Mouse (Mus musculus): ENCODE results near the gene Mif.
"Not testable (repeated sequence)": the region's sequence is repeated elsewhere in the genome, so short reads cannot be mapped to it uniquely, and the experiment has no call there.

Mif gene

DNA sequence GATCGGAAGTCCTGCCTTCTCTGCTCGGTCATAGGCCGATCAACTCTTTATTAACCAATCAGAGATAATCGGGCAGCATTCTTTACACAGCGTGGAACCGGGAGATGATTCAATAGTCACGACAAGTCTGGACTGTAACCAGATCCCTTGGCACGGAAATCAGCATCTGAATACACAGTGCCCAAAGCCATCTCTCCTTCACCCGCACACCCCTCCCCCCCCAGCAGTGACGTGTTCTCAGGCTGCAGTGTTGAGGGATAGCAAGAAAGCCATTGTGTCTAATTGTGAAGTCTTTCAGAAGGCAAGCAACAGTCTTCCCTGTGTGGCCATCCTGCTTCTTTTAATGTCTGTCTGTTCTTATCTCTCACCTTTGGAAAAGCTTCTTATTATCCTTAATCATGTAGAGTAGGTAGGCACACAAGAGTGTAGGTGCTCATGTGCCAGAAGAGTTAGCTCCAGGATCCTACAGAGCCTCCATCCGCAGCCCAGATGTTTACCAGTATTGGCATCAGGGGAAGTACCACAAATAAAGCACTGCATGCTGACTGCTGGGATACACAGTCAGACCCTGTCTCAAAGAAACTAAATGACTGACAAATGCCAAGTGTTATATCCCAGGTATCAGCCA lies 13.0 kb upstream of the Mif start:
- DNase-seq (ENCODE audit: low spot score), result peak; percentile 63

DNA sequence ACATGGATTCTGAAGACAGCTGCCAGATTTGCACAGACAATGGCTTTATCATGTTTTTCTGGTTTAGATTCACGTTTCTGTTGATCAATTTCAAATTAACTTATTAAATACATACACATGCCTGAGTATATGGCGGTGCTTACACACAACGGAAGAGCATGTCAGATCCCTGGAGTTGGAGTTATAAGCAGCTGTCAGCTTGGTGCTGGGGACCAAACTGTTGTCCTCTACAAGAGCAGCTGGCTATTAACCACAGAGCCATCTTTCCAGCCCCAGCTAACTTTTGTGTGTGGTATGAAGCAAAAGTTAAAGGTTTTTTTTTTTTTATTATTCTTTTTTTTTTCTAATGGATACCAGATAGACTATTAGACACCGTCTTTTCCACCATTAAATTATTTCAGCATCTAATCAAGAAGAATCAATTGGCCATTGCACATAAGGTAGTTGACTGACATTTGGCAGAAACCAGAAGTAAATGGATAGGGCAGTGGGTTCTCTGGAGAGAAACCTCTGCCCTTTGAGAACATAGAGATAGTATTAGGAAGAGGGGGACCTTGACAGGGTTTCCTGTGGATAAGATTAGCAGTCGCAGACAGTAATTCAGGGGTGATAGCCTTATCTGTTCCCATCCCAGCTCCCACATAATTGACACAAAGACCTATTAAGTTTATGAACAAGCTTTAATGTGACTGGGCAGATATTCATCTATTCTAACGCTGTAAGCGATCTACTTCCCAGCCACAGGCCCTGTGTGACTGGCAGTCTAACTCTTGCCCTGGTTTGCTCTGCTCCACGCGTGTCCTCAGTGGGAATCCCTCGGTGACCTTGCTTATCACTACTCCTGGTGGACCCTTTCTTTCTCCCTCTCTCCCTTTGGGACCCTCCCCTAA lies 12.2 kb upstream of the Mif start:
- no peak for DNase-seq (ENCODE audit: low spot score)

DNA sequence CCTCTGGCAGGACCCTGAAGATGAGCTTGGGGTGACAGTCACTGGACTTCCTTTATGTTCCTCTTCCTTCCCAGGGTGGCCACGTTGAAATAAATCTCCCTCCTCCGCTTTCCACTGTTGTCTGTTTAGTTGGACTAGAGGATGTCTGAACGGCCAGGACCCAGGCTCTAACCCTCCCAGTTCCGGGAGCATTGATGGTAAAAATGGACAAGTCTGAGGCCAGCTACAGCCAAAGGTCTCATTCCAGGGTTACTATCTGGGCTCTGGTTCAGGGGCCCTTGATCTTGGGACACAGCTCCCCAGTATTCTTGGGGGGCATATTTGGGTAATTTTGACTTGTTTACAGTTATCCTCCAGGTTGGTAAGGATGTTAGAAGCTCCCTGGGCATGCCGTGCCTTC lies 1.5 kb upstream of the Mif start:
- no peak for DNase-seq (ENCODE audit: low spot score)

DNA sequence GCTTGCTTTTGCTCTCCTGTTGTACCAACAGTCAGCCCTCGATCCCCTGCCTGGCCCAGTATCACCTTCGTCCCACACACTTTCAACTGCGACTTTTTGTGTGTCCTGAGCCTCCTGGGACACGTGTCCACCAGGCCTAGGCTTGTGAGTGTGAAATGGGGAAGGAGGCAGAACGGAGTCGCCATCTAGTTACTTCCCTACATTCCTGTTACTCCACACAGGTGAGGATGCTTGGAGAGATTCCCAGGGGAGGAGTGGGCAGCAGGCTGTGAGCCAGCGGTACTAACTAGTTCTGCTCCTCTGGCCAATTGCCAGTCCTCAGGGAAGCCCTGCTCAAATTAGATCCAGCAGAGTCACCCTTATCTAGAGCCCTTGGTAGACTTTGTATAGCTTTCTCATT lies 706 bp upstream of the Mif start:
- no peak for DNase-seq (ENCODE audit: low spot score)

DNA sequence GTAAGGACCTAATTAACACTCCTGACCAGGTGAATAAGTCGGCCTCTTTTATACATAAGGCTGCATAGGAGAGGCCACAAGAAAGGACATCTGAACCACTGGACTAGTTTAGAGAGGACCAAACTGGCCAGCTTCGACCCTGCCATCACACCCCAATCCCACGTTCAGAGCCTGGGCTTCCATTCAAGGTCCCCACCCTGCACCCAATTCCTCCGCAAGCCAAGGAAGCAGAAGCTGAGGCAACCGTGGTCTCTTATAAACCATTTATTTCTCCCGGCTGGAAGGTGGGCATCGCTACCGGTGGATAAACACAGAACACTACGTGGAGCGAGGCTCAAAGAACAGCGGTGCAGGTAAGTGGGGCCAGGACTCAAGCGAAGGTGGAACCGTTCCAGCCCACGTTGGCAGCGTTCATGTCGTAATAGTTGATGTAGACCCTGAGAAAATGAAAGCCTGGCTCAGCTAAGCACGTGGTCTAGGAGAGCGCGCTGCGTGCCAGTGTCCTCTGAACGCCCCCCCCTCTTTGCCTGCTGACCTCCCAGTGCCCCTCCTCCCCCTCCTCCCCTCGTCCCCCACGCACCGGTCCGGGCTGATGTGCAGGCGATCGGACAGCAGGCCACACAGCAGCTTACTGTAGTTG lies 813 bp downstream of the Mif start:
- DNase-seq (ENCODE audit: low spot score), result no peak

DNA sequence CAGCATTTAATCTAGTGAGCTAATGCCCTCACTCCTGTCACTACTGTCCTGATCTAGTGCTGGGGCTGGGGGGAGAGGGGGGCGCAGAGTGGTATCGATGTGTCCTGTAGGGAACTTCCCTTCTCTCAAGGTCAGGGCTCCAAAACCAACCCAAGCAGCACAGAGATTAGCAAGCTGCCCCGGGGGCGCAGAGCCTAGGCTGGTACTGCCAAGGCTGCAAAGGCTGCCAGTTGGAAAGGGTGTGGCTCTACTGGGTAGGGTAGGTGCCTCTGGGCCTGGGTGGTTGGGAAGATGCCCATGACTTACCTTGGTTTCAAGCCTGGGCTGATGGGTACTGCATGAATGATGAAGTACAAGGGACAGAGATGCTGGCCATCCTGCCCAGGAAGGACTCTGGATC lies 2.4 kb downstream of the Mif start:
- no peak for DNase-seq (ENCODE audit: low spot score)

DNA sequence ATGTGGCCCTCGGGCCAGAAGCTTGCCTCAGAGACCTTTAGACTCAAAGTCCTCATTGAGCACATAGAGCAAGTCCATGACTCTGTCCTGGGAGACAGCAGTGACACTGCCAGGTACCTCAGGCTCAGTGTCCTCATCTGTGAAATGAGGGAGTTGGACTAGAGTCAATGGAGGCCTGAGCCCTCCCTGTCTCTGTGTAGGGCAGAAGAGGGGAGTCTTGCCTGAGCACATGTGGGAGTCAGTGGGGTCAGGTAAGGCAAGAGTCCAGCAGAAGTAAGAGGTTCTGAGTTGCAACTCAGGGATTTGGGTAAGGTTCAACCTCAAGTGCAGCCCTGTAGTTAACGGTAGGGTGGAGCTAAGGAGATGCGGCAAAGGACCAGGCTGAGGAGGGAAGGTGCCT lies 3.1 kb downstream of the Mif start:
- DNase-seq (ENCODE audit: low spot score), result no peak

DNA sequence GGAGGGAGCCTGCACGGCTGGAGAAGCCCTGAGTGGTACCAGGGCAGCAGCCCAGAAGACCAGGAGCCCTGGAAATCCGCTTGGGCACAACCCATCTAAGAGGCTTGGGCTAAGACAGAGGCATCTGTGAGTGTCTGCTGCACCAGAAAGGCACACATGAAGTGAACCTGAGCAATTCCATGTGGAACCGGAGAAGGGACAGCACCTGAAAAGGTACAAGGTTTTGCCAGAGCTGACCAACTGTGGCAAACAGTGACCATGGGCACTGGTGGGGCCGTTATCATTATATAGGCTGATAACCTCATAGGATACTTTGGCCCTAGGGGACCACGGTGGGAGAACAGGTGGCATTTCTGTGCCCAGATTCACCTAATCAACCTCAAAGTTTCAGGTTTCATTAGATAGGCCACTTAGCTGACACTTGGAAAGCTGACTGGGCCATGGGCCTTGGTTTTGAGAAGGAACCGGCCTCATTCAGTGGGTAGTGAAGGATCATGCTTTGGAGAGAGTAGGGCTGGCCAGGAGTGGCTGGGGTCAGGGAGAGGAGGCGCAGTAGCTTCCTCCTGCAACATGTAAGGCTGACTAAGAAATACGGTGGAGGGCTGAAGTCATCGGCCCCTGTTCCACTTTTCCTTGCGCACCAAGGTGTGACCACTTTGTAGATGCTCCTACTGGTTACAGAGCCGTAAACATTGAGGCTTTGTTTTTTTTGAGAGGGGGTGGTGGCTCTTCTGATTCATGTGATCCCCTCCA lies 3.7 kb downstream of the Mif start:
- no peak for DNase-seq (ENCODE audit: low spot score)

DNA sequence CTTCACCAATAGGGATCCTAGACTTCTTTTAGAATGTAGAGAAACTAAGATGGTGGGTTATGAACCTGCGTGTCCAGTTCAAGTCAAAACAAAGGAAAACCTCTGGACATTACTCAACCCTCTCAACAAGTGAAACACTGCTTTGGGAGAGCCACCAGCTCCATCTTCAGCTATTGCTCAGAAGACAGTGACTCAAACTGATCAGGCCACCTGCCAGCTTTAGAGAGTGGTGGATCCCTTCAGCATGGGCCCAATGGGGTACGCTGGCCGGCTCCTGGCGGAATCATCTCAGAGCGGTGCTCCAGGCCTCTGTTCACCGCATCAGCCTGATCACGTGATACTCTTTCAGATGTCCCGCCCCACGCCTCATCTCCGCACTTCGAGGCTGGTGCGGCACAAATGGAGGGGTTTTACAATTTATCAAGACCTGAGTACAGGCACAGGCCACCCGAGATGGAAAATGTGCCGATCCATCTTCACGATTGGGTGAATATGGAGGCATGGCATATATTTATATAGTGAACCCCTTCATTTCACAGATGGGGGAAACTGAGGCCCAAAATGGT lies 4.5 kb downstream of the Mif start:
- DNase-seq (ENCODE audit: low spot score), result no peak

DNA sequence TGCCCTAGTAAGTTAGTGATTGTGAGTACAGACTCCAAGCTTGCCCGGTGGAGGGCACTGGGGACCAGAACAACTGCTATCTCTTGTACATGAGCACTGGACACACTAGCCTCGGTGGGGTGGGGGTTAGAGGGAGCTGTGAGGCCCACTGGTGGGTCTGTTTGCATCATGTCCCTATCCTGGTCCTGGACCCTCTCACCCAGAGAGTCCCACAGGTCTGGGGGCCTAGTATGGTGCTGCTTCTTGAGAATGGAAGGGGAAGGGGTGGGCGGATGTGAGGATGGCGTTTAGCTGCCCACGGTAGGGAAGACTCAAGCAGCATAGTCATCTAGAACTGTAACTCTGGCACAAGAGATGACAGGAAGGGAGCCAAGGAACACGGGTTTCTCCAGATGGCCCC lies 5.2 kb downstream of the Mif start:
- DNase-seq (ENCODE audit: low spot score), result no peak

DNA sequence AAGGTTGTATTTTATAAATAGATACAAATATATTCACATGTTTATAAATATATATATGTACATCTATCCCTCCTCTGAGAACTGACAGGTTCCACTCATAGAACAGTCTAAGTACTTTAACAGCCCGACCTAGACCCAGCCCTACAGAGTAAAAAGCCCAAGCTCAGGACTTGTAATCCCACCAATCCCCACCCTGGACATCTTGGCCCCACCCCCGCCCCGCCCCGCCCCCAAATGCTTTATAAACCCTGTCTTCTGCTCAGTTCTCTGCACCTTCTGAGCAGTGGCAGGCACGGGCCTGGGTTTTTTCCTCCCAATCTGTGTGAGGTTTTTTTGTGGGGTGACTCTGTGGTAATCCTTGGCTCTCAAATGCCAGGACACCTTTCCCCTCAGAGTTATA lies 5.9 kb downstream of the Mif start:
- DNase-seq (ENCODE audit: low spot score), result no peak

DNA sequence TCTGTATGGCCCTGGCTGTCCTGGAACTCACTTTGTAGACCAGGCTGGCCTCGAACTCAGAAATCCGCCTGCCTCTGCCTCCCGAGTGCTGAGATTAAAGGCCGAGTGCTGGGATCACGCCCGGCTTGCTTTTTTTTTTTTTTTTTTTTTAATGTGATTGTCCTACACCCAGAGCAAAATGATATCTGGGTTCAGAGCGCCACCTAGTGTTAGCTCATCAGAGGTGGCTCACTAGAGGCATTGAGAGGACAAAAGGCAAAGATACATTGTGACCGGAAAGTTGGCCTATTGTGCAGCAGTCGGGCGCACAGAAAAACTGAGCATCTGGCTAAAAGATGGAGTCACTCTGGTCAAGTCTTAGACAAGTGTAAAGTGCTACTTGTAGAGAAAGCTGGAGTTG lies 6.6 kb downstream of the Mif start:
- DNase-seq (ENCODE audit: low spot score), result peak; percentile 77

DNA sequence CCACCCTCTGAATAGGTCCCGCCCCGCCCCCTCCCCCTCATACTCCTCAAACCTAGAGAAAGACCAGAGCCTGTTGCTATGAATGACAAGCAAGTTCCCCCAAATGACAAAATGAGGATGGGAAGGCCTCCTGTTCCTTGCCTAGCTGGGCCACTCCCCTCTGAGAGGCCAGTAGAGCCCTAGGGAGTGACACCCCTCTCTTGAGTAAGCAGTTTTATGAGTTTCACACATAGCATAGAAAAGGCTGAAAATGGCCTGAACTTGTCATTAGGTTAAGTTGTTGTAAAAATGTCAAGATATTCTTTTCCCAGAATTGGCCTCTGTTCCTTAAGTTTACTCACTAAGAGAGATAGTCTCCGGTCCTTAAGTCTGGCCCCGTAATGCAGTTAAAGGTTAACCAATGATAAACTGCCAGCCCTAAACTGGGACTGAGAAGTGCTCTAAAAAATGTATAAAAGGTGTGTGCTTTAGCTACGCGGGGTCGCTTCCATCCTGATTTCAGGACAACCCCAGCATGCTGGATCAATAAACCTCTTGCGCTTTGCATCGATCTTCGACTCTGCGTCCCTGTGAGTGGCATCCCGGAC lies 7.4 kb downstream of the Mif start:
- DNase-seq (ENCODE audit: low spot score), result no peak

DNA sequence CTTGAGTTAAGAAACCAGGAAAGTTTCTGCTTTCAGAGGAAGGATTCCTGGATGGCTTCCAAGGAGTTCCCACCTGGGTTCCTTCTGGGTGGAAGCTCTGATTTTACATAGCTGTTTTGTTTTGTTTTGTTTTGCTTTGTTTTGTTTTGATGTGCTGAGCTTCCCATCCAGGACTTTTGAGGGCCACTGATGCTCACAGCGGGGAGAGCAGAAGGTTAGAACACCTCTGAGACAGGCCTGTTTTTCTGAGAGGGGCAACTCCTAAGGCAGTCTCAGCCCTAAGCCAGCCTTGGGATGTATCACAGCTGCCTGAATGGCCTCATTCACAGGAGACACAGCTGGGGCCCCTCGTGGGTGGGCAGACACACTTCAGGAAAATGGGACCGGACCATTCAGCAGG lies 8.4 kb downstream of the Mif start:
- no peak for DNase-seq (ENCODE audit: low spot score)

DNA sequence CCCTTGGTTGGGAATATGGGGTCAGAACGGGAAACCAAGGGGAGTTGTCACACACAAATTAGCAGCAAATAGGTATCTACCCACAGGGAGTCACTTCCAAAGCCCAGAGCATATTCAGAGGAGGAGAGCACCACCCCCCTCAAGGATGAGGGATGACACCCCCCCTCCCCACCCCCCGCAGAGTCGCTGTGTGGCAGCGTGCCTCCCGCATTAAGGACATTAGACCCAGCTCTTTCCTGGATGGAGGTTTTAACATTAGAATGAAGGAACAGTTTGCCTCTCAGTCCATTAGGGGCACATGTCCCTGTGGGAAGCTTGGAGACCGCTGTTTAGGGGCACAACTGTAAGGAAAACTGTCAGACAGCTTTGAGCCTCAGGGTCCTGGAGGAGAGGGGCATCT lies 9.0 kb downstream of the Mif start:
- no peak for DNase-seq (ENCODE audit: low spot score)

DNA sequence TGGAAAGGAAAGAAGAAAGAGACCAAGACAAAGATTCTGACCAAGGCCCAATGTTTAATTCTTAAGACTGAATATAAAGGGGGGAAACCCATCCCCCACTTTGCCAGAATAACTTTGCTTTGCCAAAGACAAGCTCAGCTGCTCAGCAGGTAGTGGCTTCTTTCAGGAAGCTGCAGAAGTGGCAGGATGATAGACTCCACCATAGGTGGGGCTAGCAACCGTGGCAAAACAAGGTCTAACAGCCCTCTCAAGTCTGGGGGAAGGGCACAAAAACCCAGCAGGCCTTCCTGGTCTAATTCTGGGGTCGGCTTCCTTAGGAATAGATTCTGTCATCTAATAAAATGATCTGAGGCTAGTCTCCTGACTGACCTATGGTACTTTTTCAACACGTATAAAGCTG lies 11.7 kb downstream of the Mif start:
- no peak for DNase-seq (ENCODE audit: low spot score)

DNA sequence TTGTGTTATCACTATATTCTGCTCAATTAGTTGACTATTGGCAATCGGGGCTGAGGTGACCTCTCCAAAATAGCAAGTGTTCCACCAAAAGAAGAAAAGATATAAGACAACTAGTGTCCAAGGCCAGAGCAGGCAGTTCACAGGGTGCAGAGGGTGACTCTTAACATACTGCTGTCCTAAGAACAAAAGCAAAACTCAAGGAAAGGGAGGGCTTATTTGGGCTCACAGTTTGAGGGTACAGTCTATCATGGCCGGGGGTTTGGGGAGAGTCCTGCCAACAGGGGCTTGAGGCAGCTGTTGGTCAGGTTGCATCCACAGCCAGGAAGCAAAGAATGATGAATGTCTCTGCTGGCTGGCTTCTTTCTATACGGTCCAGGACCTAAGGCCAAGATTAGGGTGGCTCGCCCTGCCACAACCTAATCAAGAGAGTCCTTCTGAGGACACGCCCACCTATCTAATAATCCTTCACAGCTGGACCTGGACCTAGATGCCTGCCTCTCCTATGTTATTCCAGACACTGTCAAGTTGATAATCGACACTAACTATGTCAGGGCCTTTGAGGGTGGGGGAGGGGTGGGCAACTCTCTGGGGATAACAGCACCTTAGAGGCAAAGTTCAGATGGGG lies 14.6 kb downstream of the Mif start:
- no peak for DNase-seq (ENCODE audit: low spot score)

DNA sequence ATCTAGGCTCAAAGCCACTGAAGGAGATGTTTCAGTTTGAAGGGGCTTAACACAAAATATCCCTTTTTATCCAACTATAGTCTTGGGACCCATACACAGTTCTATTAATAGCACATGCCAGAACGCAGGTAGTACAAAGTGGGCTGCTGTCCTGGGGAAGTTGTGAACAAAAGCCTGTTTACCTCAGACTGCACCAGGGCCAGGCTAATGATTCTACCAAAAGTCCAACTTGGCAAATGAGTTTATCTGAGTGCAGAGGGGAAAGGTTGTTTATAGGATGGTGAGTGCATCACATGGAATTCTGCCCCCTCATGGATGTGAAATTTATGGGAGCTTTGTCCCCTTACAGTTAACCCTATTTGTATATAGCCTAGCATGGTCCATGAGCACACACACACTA lies 15.2 kb downstream of the Mif start:
- DNase-seq (ENCODE audit: low spot score), result no peak

DNA sequence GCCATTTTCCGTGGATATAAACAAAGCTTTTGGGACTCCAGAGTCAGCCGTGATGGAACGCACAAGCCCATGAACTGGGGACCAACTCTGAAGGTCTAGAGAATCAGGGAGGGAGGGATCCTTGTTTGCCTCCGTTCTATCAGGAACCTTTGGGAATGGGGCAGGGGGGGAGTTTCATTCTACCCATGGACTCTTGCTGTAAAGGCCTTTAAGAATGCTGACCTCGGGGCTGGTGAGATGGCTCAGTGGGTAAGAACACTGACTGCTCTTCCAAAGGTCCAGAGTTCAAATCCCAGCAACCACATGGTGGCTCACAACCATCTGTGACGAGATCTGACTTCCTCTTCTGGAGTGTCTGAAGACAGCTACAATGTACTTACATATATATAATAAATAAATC lies 16.1 kb downstream of the Mif start:
- not testable (repeated sequence) for DNase-seq (ENCODE audit: low spot score)

DNA sequence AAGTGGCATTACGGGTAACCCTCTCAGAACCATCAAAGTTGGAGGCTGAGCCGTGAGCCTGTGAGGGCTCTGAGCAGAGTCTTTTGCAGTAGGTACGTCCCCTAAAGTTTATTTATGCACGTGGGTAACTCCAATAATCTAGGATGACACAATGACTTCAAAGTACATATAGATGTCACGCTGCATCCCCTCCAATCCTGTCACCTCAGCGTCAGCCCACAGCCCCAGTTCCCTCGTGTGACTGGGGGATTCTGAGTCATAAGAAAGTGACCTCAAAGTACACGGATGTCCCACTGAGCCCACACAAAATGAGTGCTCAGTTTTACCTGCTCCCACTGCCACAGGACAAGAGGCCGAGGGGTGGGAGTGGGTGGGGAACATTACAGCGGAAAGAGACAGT lies 20.9 kb downstream of the Mif start:
- DNase-seq (ENCODE audit: low spot score), result no peak

DNA sequence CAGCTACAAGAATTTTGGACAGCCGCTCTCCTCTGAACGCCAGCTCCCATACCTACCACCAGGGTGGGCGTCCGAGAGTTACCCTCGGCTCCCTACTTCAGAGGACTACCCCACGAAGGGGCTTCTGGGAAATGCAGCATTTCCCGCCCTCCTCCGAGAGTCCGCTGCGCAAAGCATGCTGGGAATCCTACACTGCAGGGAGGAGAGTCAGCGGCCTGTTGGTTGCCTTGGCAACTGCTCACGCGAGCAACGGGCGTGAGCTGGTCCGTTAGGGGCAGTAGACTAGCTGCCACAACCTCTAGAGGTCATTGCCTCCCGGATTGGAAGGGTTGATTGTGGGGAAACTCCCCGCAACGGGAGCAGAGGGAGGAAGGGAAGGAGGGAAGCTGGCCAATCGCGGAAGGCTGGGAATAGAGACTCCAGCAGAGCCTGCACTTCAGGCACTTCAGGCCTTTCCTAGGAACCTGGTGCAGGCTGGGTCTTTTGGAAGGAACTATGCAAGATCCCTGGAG lies 22.7 kb downstream of the Mif start, which contains the start of gene Gstt2:
Gene Gstt2 (minus strand): TSS at position 177 of the 512 bp plus-strand sequence.
- DNase-seq (ENCODE audit: low spot score), result peak; percentile 89

Measured in urinary bladder, postnatal 25 days (tissue).